Comparison of ENCODE assay signal across 17 mouse cellular contexts in the genomic region with DNA sequence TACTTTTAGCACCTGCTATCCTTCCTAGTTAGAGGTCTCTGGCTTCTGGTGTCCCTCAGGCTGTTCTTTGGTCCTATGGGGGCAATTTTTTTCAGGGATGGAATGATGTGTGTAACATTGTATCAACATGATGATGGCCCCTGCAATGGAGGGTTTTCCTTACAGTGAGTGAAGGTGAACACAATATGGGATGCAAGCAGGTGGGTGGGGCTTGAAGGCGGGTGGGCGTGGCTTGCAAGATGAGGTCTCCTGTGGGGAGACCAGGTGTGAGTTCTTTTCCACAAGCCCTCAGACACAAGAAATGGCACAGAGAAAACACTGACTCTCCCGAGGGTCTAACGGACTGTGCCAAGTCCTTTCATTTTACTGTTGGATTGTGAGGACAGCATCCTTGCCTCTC.
DNase-seq lines count a peak whose midpoint lies in the region; ATAC-seq and TF ChIP-seq lines count a peak whose summit lies in the region.
"Had no signal": no experiment of that assay in that cellular context is flagged by ENCODE, and none has a peak within 500 bp of the region (broad histone marks: within the 10 kb centered on the region; RNA-seq: fewer than 3 reads in every experiment).

No protein-coding gene starts in this region.

- no peaks in the 10 kb centered on the region for H3K9me3 ChIP-seq in forebrain, embryonic 12.5 days
- H3K9me3 ChIP-seq in forebrain, postnatal 0 days (ENCODE audit: low read length) = no peaks in the 10 kb centered on the region
- H3K9me3 ChIP-seq in midbrain, embryonic 13.5 days = no peaks in the 10 kb centered on the region
- no peaks in the 10 kb centered on the region for H3K9me3 ChIP-seq in midbrain, embryonic 10.5 days (replicated peaks)
- no peaks in the 10 kb centered on the region for H3K9me3 ChIP-seq in embryonic facial prominence, embryonic 15.5 days (replicated peaks)
- no peaks in the 10 kb centered on the region for H3K9me3 ChIP-seq in midbrain, embryonic 14.5 days (ENCODE audit: control insufficient read depth, low read length)
- H3K9me3 ChIP-seq: heart, embryonic 10.5 days; limb, embryonic 15.5 days had no signal

- no peak overlapping the region for H3K4me2 ChIP-seq in forebrain, embryonic 12.5 days
- H3K4me2 ChIP-seq in forebrain, postnatal 0 days (ENCODE audit: low read depth) = no peak overlapping the region
- H3K4me2 ChIP-seq in midbrain, embryonic 13.5 days (replicated peaks) = no peak overlapping the region
- no peak overlapping the region for H3K4me2 ChIP-seq in embryonic facial prominence, embryonic 15.5 days (replicated peaks)
- no peak overlapping the region for H3K4me2 ChIP-seq in midbrain, embryonic 14.5 days (ENCODE audit: low read length)

- WGBS in forebrain, embryonic 12.5 days = 85% methylated on average over 4 of the region's 4 CpGs
- WGBS in forebrain, postnatal 0 days = 70% methylated on average over 4 of the region's 4 CpGs
- WGBS in midbrain, embryonic 13.5 days = 84% methylated on average over 4 of the region's 4 CpGs
- 75% methylated on average over 4 of the region's 4 CpGs for WGBS in midbrain, embryonic 10.5 days
- 82% methylated on average over 4 of the region's 4 CpGs for WGBS in embryonic facial prominence, embryonic 15.5 days
- WGBS in midbrain, embryonic 14.5 days = 81% methylated on average over 4 of the region's 4 CpGs

- H3K9ac ChIP-seq in forebrain, embryonic 12.5 days = no peak overlapping the region
- H3K9ac ChIP-seq in forebrain, postnatal 0 days = no peak overlapping the region
- no peak overlapping the region for H3K9ac ChIP-seq in midbrain, embryonic 13.5 days (replicated peaks)
- no peak overlapping the region for H3K9ac ChIP-seq in embryonic facial prominence, embryonic 15.5 days
- no peak overlapping the region for H3K9ac ChIP-seq in midbrain, embryonic 14.5 days (replicated peaks; ENCODE audit: low read length)
- H3K9ac ChIP-seq: limb, embryonic 15.5 days had no signal

- no peak overlapping the region for H3K4me3 ChIP-seq in forebrain, embryonic 12.5 days (replicated peaks)
- no peak overlapping the region for H3K4me3 ChIP-seq in forebrain, postnatal 0 days (ENCODE audit: low read depth, low read length)
- H3K4me3 ChIP-seq in midbrain, embryonic 13.5 days (replicated peaks) = no peak overlapping the region
- H3K4me3 ChIP-seq in midbrain, embryonic 10.5 days = no peak overlapping the region
- no peak overlapping the region for H3K4me3 ChIP-seq in embryonic facial prominence, embryonic 15.5 days (replicated peaks)
- H3K4me3 ChIP-seq in midbrain, embryonic 14.5 days (replicated peaks; ENCODE audit: low read depth, low read length) = no peak overlapping the region
- H3K4me3 ChIP-seq: heart, embryonic 10.5 days; limb, embryonic 15.5 days had no signal

- DNase-seq in forebrain, postnatal 0 days = no peak
- DNase-seq in midbrain, embryonic 10.5 days (ENCODE audit: low spot score) = no peak
- no peak for DNase-seq in midbrain, embryonic 14.5 days
- DNase-seq in adrenal gland, postnatal 4 days (ENCODE audit: low spot score in 2 of 2) = no peak
- DNase-seq in gastrocnemius, postnatal 10 days = no peak
- DNase-seq: cerebellum, adult 2 months; gastrocnemius, postnatal 36 days; heart, postnatal 10 days; kidney, adult 18-20 months; right cerebral cortex, postnatal 14 days; spleen, adult 18-20 months had no signal

- H3K36me3 ChIP-seq in forebrain, embryonic 12.5 days (replicated peaks) = no peaks in the 10 kb centered on the region
- no peaks in the 10 kb centered on the region for H3K36me3 ChIP-seq in forebrain, postnatal 0 days (ENCODE audit: insufficient read depth)
- no peaks in the 10 kb centered on the region for H3K36me3 ChIP-seq in midbrain, embryonic 13.5 days
- H3K36me3 ChIP-seq in midbrain, embryonic 10.5 days = no peaks in the 10 kb centered on the region
- H3K36me3 ChIP-seq in embryonic facial prominence, embryonic 15.5 days = no peaks in the 10 kb centered on the region
- H3K36me3 ChIP-seq in midbrain, embryonic 14.5 days (ENCODE audit: control insufficient read depth, insufficient read depth, low read length) = no peaks in the 10 kb centered on the region
- H3K36me3 ChIP-seq: heart, embryonic 10.5 days; limb, embryonic 15.5 days had no signal

- 0 out of 2 replicates have a peak, but pooled peaks have one; percentile 7 for ATAC-seq in forebrain, embryonic 12.5 days (ENCODE audit: low FRiP score)
- no peak for ATAC-seq in forebrain, postnatal 0 days
- peak; percentile 9; the same call in 1 of the 2 replicates for ATAC-seq in midbrain, embryonic 13.5 days
- ATAC-seq in embryonic facial prominence, embryonic 15.5 days (ENCODE audit: insufficient number of reproducible peaks, low FRiP score, low TSS enrichment, low read depth) = 0 out of 2 replicates have a peak, but pooled peaks have one; percentile 24
- ATAC-seq in midbrain, embryonic 14.5 days (ENCODE audit: low FRiP score, low TSS enrichment) = peak; percentile 9; the same call in 1 of the 2 replicates

- H3K27me3 ChIP-seq in forebrain, embryonic 12.5 days = 0 out of 2 replicates have a peak, but pooled peaks cover 4% of the 10 kb centered on the region
- H3K27me3 ChIP-seq in forebrain, postnatal 0 days (ENCODE audit: insufficient read depth, low read length) = no peaks in the 10 kb centered on the region
- no peaks in the 10 kb centered on the region for H3K27me3 ChIP-seq in midbrain, embryonic 13.5 days
- 0 out of 2 replicates have a peak, but pooled peaks cover 4% of the 10 kb centered on the region for H3K27me3 ChIP-seq in midbrain, embryonic 10.5 days (ENCODE audit: low read depth, poor library complexity, severe bottlenecking)
- H3K27me3 ChIP-seq in embryonic facial prominence, embryonic 15.5 days = 0 out of 2 replicates have a peak, but pooled peaks cover 8% of the 10 kb centered on the region
- H3K27me3 ChIP-seq in midbrain, embryonic 14.5 days (ENCODE audit: control insufficient read depth, insufficient read depth, low read length) = no peaks in the 10 kb centered on the region

- TF ChIP-seq CTCF in forebrain, postnatal 0 days (IDR thresholded peaks at IDR 0.05; ENCODE audit: low read depth) = no peak

- H3K4me1 ChIP-seq in forebrain, embryonic 12.5 days = peaks cover 31% of the 10 kb centered on the region
- H3K4me1 ChIP-seq in forebrain, postnatal 0 days (ENCODE audit: insufficient read depth) = peaks cover 14% of the 10 kb centered on the region; the same call in 1 of the 2 replicates
- peaks cover 31% of the 10 kb centered on the region for H3K4me1 ChIP-seq in midbrain, embryonic 13.5 days (replicated peaks)
- H3K4me1 ChIP-seq in midbrain, embryonic 10.5 days = peaks cover 20% of the 10 kb centered on the region
- H3K4me1 ChIP-seq in embryonic facial prominence, embryonic 15.5 days = peaks cover 18% of the 10 kb centered on the region; the same call in 1 of the 2 replicates
- peaks cover 18% of the 10 kb centered on the region for H3K4me1 ChIP-seq in midbrain, embryonic 14.5 days (ENCODE audit: control insufficient read depth, insufficient read depth, low read length)

- H3K27ac ChIP-seq in forebrain, embryonic 12.5 days = no peak overlapping the region
- no peak overlapping the region for H3K27ac ChIP-seq in forebrain, postnatal 0 days (ENCODE audit: low read depth, low read length)
- no peak overlapping the region for H3K27ac ChIP-seq in midbrain, embryonic 13.5 days
- H3K27ac ChIP-seq in midbrain, embryonic 10.5 days (replicated peaks) = no peak overlapping the region
- H3K27ac ChIP-seq in embryonic facial prominence, embryonic 15.5 days (replicated peaks) = no peak overlapping the region
- H3K27ac ChIP-seq in midbrain, embryonic 14.5 days (replicated peaks; ENCODE audit: low read depth, low read length) = 0 out of 2 replicates have a peak overlapping the region, but pooled peaks have one; percentile 57
- H3K27ac ChIP-seq: kidney, postnatal 0 days; limb, embryonic 15.5 days had no signal
